Mouse (Mus musculus): ENCODE data around the gene Ntn1. TPM values are rescaled to one million over a fixed set of nuclear protein-coding genes. Genes with fewer than 3 reads are reported as not detected.

Ntn1 gene
- polyA plus RNA-seq, 1 experiment from 2014 or later: 17.7 TPM

Small RNA genes lying within 50 kb of the gene (microRNA-seq; reads per million reads assigned to microRNA genes)
- gene Mir6406: not detected

Other genes with a start within 250 kb of the Ntn1 start
- gene Pik3r5, start 31.3 kb upstream of the Ntn1 start, polyA plus RNA-seq (2015; fragmentation: Nextera tagmentation; extraction: Ambion mirVana): 1.3 and 2.5 TPM in 2 replicates
- gene Pik3r6, start 102.2 kb upstream of the Ntn1 start, polyA plus RNA-seq (2015; fragmentation: Nextera tagmentation; extraction: Ambion mirVana): 5.6 and 7.7 TPM in 2 replicates
- gene Mfsd6l, start 155.4 kb upstream of the Ntn1 start, polyA plus RNA-seq (2015; fragmentation: Nextera tagmentation; extraction: Ambion mirVana): 0.17 and 0.39 TPM in 2 replicates
- gene Ccdc42, start 186.2 kb upstream of the Ntn1 start, polyA plus RNA-seq (2015; fragmentation: Nextera tagmentation; extraction: Ambion mirVana): 1.1 and 1.5 TPM in 2 replicates

Data from heart, embryonic 16.5 days (tissue).